In genomic region chr9:45300422-45301104, GRCm38 (mm10) we compare ENCODE assay signal across 8 mouse cellular contexts. TPM values are rescaled to one million over a fixed set of nuclear protein-coding genes. Genes with fewer than 3 reads are reported as not detected.
A peak's percentile ranks its signal among the peaks of the same experiment; 100 is the strongest.
DNase-seq lines count a peak whose midpoint lies in the region; ATAC-seq lines count a peak whose summit lies in the region.

No protein-coding gene starts in this region.

- 0 out of 2 replicates have a peak, but pooled peaks cover 5% of the 10 kb centered on the region for H3K4me1 ChIP-seq in hindbrain, embryonic 14.5 days (replicated peaks; ENCODE audit: control insufficient read depth, insufficient read depth, low read length)

- H3K9me3 ChIP-seq in hindbrain, embryonic 14.5 days (ENCODE audit: control insufficient read depth, low read length), result no peaks in the 10 kb centered on the region

- WGBS in hindbrain, embryonic 14.5 days, result 18% methylated on average over 20 of the region's 20 CpGs

- H3K4me2 ChIP-seq in hindbrain, embryonic 14.5 days (replicated peaks), result peak overlapping the region; percentile 56

- ATAC-seq in hindbrain, embryonic 14.5 days (ENCODE audit: low FRiP score), result peak; percentile 93

- peak; percentile 59 for DNase-seq in NIH3T3 (ENCODE audit: low read depth)
- DNase-seq in cerebellum, postnatal 10 days, result peak; percentile 98 to 99
- DNase-seq in frontal cortex, postnatal 14 days (ENCODE audit: low spot score in 2 of 2), result peak; percentile 91 to 97
- peak; percentile 98 for DNase-seq in hindbrain, embryonic 14.5 days (ENCODE audit: low spot score)
- DNase-seq in layer of hippocampus, postnatal 36 days, result peak; percentile 95 to 96
- peak; percentile 96 for DNase-seq in lung, postnatal 36 days
- peak; percentile 94 for DNase-seq in retina, postnatal 1 day
- DNase-seq in urinary bladder, adult 18-20 months (ENCODE audit: low spot score in 2 of 2), result peak; percentile 87 to 92

- H3K9ac ChIP-seq in hindbrain, embryonic 14.5 days, result peak overlapping the region; percentile 56

- H3K36me3 ChIP-seq in hindbrain, embryonic 14.5 days (replicated peaks; ENCODE audit: control insufficient read depth, insufficient read depth), result no peaks in the 10 kb centered on the region

- peak overlapping the region; percentile 29 for H3K4me3 ChIP-seq in hindbrain, embryonic 14.5 days (replicated peaks; ENCODE audit: low read length)

- H3K27me3 ChIP-seq in hindbrain, embryonic 14.5 days (ENCODE audit: control insufficient read depth, insufficient read depth, low read length), result no peaks in the 10 kb centered on the region

- peak overlapping the region; percentile 65 for H3K27ac ChIP-seq in hindbrain, embryonic 14.5 days

RNA-seq across cellular contexts. Expression of gene Tmprss13, which starts 18.3 kb away (rescaled TPM):
- polyA plus RNA-seq in hindbrain, embryonic 14.5 days (2014; fragmentation: Nextera tagmentation; extraction: Ambion mirVana), result not detected in 2 replicates
- not detected for total RNA-seq in layer of hippocampus, postnatal 36 days (2021)

RNA-seq across cellular contexts. Expression of gene Il10ra, which starts 31.6 kb away (rescaled TPM):
- 0.68 and 0.85 TPM in 2 replicates for polyA plus RNA-seq in hindbrain, embryonic 14.5 days (2014; fragmentation: Nextera tagmentation; extraction: Ambion mirVana)
- total RNA-seq in layer of hippocampus, postnatal 36 days (2021), result 1 to 10 TPM; 2.4 to 3.3 TPM

Comparison
In these comparisons a context has a peak if more than half of its experiments do, and no peak if none do; other contexts are left out.
1. Peak in every context shown above with its lines: DNase-seq, ATAC-seq, H3K4me3 ChIP-seq and H3K27ac ChIP-seq.